Mouse (Mus musculus): ENCODE measurements around the gene Dupd1. TPM values are rescaled to one million over a fixed set of nuclear protein-coding genes. Genes with fewer than 3 reads are reported as not detected.
"Not testable (repeated sequence)": the region's sequence is repeated elsewhere in the genome, so short reads cannot be mapped to it uniquely, and the experiment has no call there.

Gene Dupd1
- polyA plus RNA-seq, 1 experiment from 2014 or later = not detected

GRCm38 (mm10) chr14:21673100-21673499 is 41.3 kb downstream of the Dupd1 start:
- Histone ChIP-seq H3K27me3 (replicated peaks; ENCODE audit: control insufficient read depth, insufficient read depth, low read length) (no peaks in the 10 kb centered on the region), H3K4me1 (replicated peaks; ENCODE audit: control insufficient read depth, insufficient read depth, low read length) (0 out of 2 replicates have a peak, but pooled peaks cover 3% of the 10 kb centered on the region), H3K4me2 (ENCODE audit: low read length) (no peak overlapping the region), H3K9ac (ENCODE audit: low read length) (no peak overlapping the region), H3K27ac (ENCODE audit: low read depth) (no peak overlapping the region), H3K9me3 (ENCODE audit: control insufficient read depth, low read length) (no peaks in the 10 kb centered on the region), H3K4me3 (ENCODE audit: low read depth, low read length) (no peak overlapping the region), H3K36me3 (ENCODE audit: control insufficient read depth, insufficient read depth, low read length) (peaks cover 27% of the 10 kb centered on the region)
- ATAC-seq (replicated peaks; ENCODE audit: low FRiP score, low TSS enrichment, low read depth) (no peak), DNase-seq (ENCODE audit: low spot score) (no peak)
- 66% methylated on average over 4 of the region's 4 CpGs for WGBS

GRCm38 (mm10) chr14:21670422-21671006 is 43.9 kb downstream of the Dupd1 start:
- not testable (repeated sequence) for DNase-seq (ENCODE audit: low spot score); ATAC-seq (replicated peaks; ENCODE audit: low FRiP score, low TSS enrichment, low read depth); H3K4me2 ChIP-seq (ENCODE audit: low read length); H3K4me3 ChIP-seq (ENCODE audit: low read depth, low read length); H3K27me3 ChIP-seq (replicated peaks; ENCODE audit: control insufficient read depth, insufficient read depth, low read length); H3K27ac ChIP-seq (ENCODE audit: low read depth); H3K4me1 ChIP-seq (replicated peaks; ENCODE audit: control insufficient read depth, insufficient read depth, low read length); H3K9ac ChIP-seq (ENCODE audit: low read length); H3K9me3 ChIP-seq (ENCODE audit: control insufficient read depth, low read length)
- peaks cover 41% of the 10 kb centered on the region for H3K36me3 ChIP-seq (ENCODE audit: control insufficient read depth, insufficient read depth, low read length)
- 94% methylated on average over 15 of the region's 15 CpGs for WGBS

- Histone ChIP-seq H3K4me2 (ENCODE audit: low read length) (no peak overlapping the region), H3K9me3 (ENCODE audit: control insufficient read depth, low read length) (no peaks in the 10 kb centered on the region), H3K9ac (ENCODE audit: low read length) (no peak overlapping the region), H3K36me3 (ENCODE audit: control insufficient read depth, insufficient read depth, low read length) (peaks cover 48% of the 10 kb centered on the region), H3K4me3 (ENCODE audit: low read depth, low read length) (no peak overlapping the region), H3K4me1 (replicated peaks; ENCODE audit: control insufficient read depth, insufficient read depth, low read length) (0 out of 2 replicates have a peak, but pooled peaks cover 3% of the 10 kb centered on the region), H3K27me3 (replicated peaks; ENCODE audit: control insufficient read depth, insufficient read depth, low read length) (no peaks in the 10 kb centered on the region), H3K27ac (ENCODE audit: low read depth) (no peak overlapping the region)
- ATAC-seq (replicated peaks; ENCODE audit: low FRiP score, low TSS enrichment, low read depth) (peak; percentile 66), DNase-seq (ENCODE audit: low spot score) (no peak)
- WGBS = 60% methylated on average over 11 of the region's 11 CpGs
Measured at GRCm38 (mm10) chr14:21669633-21670421, 44.5 kb downstream of the Dupd1 start.

- ATAC-seq (replicated peaks; ENCODE audit: low FRiP score, low TSS enrichment, low read depth) (0 out of 2 replicates have a peak, but pooled peaks have one; percentile 4), DNase-seq (ENCODE audit: low spot score) (no peak)
- no peak overlapping the region for H3K4me2 ChIP-seq (ENCODE audit: low read length)
- no peaks in the 10 kb centered on the region for H3K27me3 ChIP-seq (replicated peaks; ENCODE audit: control insufficient read depth, insufficient read depth, low read length)
- WGBS = 94% methylated on average over 11 of the region's 11 CpGs
- H3K36me3 ChIP-seq (ENCODE audit: control insufficient read depth, insufficient read depth, low read length) = peaks cover 54% of the 10 kb centered on the region
- no peak overlapping the region for H3K4me3 ChIP-seq (ENCODE audit: low read depth, low read length)
- no peak overlapping the region for H3K9ac ChIP-seq (ENCODE audit: low read length)
- 0 out of 2 replicates have a peak, but pooled peaks cover 3% of the 10 kb centered on the region for H3K4me1 ChIP-seq (replicated peaks; ENCODE audit: control insufficient read depth, insufficient read depth, low read length)
- no peaks in the 10 kb centered on the region for H3K9me3 ChIP-seq (ENCODE audit: control insufficient read depth, low read length)
- H3K27ac ChIP-seq (ENCODE audit: low read depth) = no peak overlapping the region
Measured at GRCm38 (mm10) chr14:21669218-21669617, 45.2 kb downstream of the Dupd1 start.

GRCm38 (mm10) chr14:21662465-21663142 is 51.8 kb downstream of the Dupd1 start:
- no peaks in the 10 kb centered on the region for H3K27me3 ChIP-seq (replicated peaks; ENCODE audit: control insufficient read depth, insufficient read depth, low read length)
- DNase-seq (ENCODE audit: low spot score) (no peak), ATAC-seq (replicated peaks; ENCODE audit: low FRiP score, low TSS enrichment, low read depth) (no peak)
- no peaks in the 10 kb centered on the region for H3K9me3 ChIP-seq (ENCODE audit: control insufficient read depth, low read length)
- H3K4me3 ChIP-seq (ENCODE audit: low read depth, low read length) = no peak overlapping the region
- H3K4me1 ChIP-seq (replicated peaks; ENCODE audit: control insufficient read depth, insufficient read depth, low read length) = no peaks in the 10 kb centered on the region
- peaks cover 64% of the 10 kb centered on the region for H3K36me3 ChIP-seq (ENCODE audit: control insufficient read depth, insufficient read depth, low read length)
- no peak overlapping the region for H3K27ac ChIP-seq (ENCODE audit: low read depth)
- H3K9ac ChIP-seq (ENCODE audit: low read length) = no peak overlapping the region
- no peak overlapping the region for H3K4me2 ChIP-seq (ENCODE audit: low read length)
- 71% methylated on average over 8 of the region's 8 CpGs for WGBS

- H3K36me3 ChIP-seq (ENCODE audit: control insufficient read depth, insufficient read depth, low read length) = peaks cover 48% of the 10 kb centered on the region
- no peaks in the 10 kb centered on the region for H3K9me3 ChIP-seq (ENCODE audit: control insufficient read depth, low read length)
- H3K27me3 ChIP-seq (replicated peaks; ENCODE audit: control insufficient read depth, insufficient read depth, low read length) = no peaks in the 10 kb centered on the region
- H3K4me3 ChIP-seq (ENCODE audit: low read depth, low read length) = no peak overlapping the region
- H3K4me2 ChIP-seq (ENCODE audit: low read length) = no peak overlapping the region
- no peaks in the 10 kb centered on the region for H3K4me1 ChIP-seq (replicated peaks; ENCODE audit: control insufficient read depth, insufficient read depth, low read length)
- 36% methylated on average over 5 of the region's 5 CpGs for WGBS
- 0 out of 2 replicates have a peak, but pooled peaks have one; percentile 47 for ATAC-seq (replicated peaks; ENCODE audit: low FRiP score, low TSS enrichment, low read depth)
- H3K9ac ChIP-seq (ENCODE audit: low read length) = no peak overlapping the region
- peak; percentile 76 for DNase-seq (ENCODE audit: low spot score)
- no peak overlapping the region for H3K27ac ChIP-seq (ENCODE audit: low read depth)
Measured at GRCm38 (mm10) chr14:21659652-21660051, 54.7 kb downstream of the Dupd1 start.

GRCm38 (mm10) chr14:21659155-21659554 is 55.2 kb downstream of the Dupd1 start:
- no peaks in the 10 kb centered on the region for H3K4me1 ChIP-seq (replicated peaks; ENCODE audit: control insufficient read depth, insufficient read depth, low read length)
- H3K9me3 ChIP-seq (ENCODE audit: control insufficient read depth, low read length) = no peaks in the 10 kb centered on the region
- WGBS = 72% methylated on average over 13 of the region's 13 CpGs
- H3K27me3 ChIP-seq (replicated peaks; ENCODE audit: control insufficient read depth, insufficient read depth, low read length) = no peaks in the 10 kb centered on the region
- H3K4me2 ChIP-seq (ENCODE audit: low read length) = no peak overlapping the region
- no peak overlapping the region for H3K9ac ChIP-seq (ENCODE audit: low read length)
- no peak overlapping the region for H3K27ac ChIP-seq (ENCODE audit: low read depth)
- H3K4me3 ChIP-seq (ENCODE audit: low read depth, low read length) = no peak overlapping the region
- peaks cover 43% of the 10 kb centered on the region for H3K36me3 ChIP-seq (ENCODE audit: control insufficient read depth, insufficient read depth, low read length)
- no peak for ATAC-seq (replicated peaks; ENCODE audit: low FRiP score, low TSS enrichment, low read depth)
- DNase-seq (ENCODE audit: low spot score) = no peak

GRCm38 (mm10) chr14:21653813-21654212 is 60.6 kb downstream of the Dupd1 start:
- H3K27ac ChIP-seq (ENCODE audit: low read depth) = no peak overlapping the region
- H3K4me1 ChIP-seq (replicated peaks; ENCODE audit: control insufficient read depth, insufficient read depth, low read length) = no peaks in the 10 kb centered on the region; the same call in 1 of the 2 replicates
- no peaks in the 10 kb centered on the region for H3K9me3 ChIP-seq (ENCODE audit: control insufficient read depth, low read length)
- H3K4me2 ChIP-seq (ENCODE audit: low read length) = no peak overlapping the region
- H3K9ac ChIP-seq (ENCODE audit: low read length) = no peak overlapping the region
- no peak for DNase-seq (ENCODE audit: low spot score)
- ATAC-seq (replicated peaks; ENCODE audit: low FRiP score, low TSS enrichment, low read depth) = no peak
- 67% methylated on average over 2 of the region's 2 CpGs for WGBS
- H3K27me3 ChIP-seq (replicated peaks; ENCODE audit: control insufficient read depth, insufficient read depth, low read length) = no peaks in the 10 kb centered on the region
- peaks cover 19% of the 10 kb centered on the region for H3K36me3 ChIP-seq (ENCODE audit: control insufficient read depth, insufficient read depth, low read length)
- no peak overlapping the region for H3K4me3 ChIP-seq (ENCODE audit: low read depth, low read length)
